Mouse (Mus musculus) adrenal gland (tissue): ENCODE data around the gene Fyco1.

ENCODE experiments used
- intact Hi-C: fragments of 180-260 bp; cut with DNase I; formaldehyde crosslinking; loops from one replicate; pipeline ENCODE4 v1.15.1; 2025
- long read RNA-seq, 2 experiments: library from polyadenylated mRNA; unstranded; transcript quantifications; one replicate each; pipeline ENCODE4 v2.0.0; 2020; ENCODE audit warnings: borderline replicate concordance in 1 of 2; ENCODE audit not compliant: insufficient replicate concordance in 1 of 2

Gene Fyco1
- long read RNA-seq, experiment 1, full-length matches to known transcripts: 4 of 17 reads
- long read RNA-seq, experiment 1, partial matches to known transcripts: 3 of 17 reads
- long read RNA-seq, experiment 1, other reads (novel, unspliced or antisense): 10 of 17 reads
- long read RNA-seq, experiment 2, full-length matches to known transcripts: 6 of 20 reads
- long read RNA-seq, experiment 2, partial matches to known transcripts: 3 of 20 reads
- long read RNA-seq, experiment 2, other reads (novel, unspliced or antisense): 11 of 20 reads

- intact Hi-C loops: no loop called here
These were observed at the start of gene Fyco1 for GRCm38 (mm10) chr9:123851713-123852448. Gene Fyco1, minus strand, starts transcription at chr9:123851899.

- intact Hi-C loops: no loop called here
These were observed 20.4 kb upstream of the Fyco1 start for GRCm38 (mm10) chr9:123872049-123872448.

- intact Hi-C loops: no loop called here
These were observed 17.6 kb upstream of the Fyco1 start for GRCm38 (mm10) chr9:123869167-123869784.

- intact Hi-C loops: no loop called here
These were observed 11.9 kb upstream of the Fyco1 start for GRCm38 (mm10) chr9:123863641-123864040.

GRCm38 (mm10) chr9:123862895-123863616 is 11.4 kb upstream of the Fyco1 start:
- intact Hi-C loops: no loop called here

- intact Hi-C loops: no loop called here
These were observed 10.2 kb upstream of the Fyco1 start, which contains the start of gene Xcr1 for GRCm38 (mm10) chr9:123861929-123862328. Gene Xcr1, minus strand, starts transcription at chr9:123862029.

GRCm38 (mm10) chr9:123856836-123857235 is 5.1 kb upstream of the Fyco1 start:
- intact Hi-C loops: no loop called here

GRCm38 (mm10) chr9:123852449-123853390 is 1.0 kb upstream of the Fyco1 start:
- intact Hi-C loops: no loop called here

- intact Hi-C loops: no loop called here
These were observed 512 bp downstream of the Fyco1 start for GRCm38 (mm10) chr9:123851062-123851712.

GRCm38 (mm10) chr9:123850705-123851061 is 1.0 kb downstream of the Fyco1 start:
- intact Hi-C loops: no loop called here

- intact Hi-C loops: no loop called here
These were observed 1.6 kb downstream of the Fyco1 start for GRCm38 (mm10) chr9:123849976-123850695.

GRCm38 (mm10) chr9:123846490-123846889 is 5.2 kb downstream of the Fyco1 start:
- intact Hi-C loops: no loop called here

GRCm38 (mm10) chr9:123845120-123845519 is 6.6 kb downstream of the Fyco1 start:
- intact Hi-C loops: no loop called here

- intact Hi-C loops: no loop called here
These were observed 7.2 kb downstream of the Fyco1 start for GRCm38 (mm10) chr9:123844468-123844867.

GRCm38 (mm10) chr9:123840243-123840642 is 11.5 kb downstream of the Fyco1 start:
- intact Hi-C loops: no loop called here

GRCm38 (mm10) chr9:123835851-123836250 is 15.8 kb downstream of the Fyco1 start:
- intact Hi-C loops: no loop called here

- intact Hi-C loops: loop anchor here (10.0 kb wide), 1 partner anchor 124 kb away; no protein-coding TSS in a partner anchor
These were observed 22.8 kb downstream of the Fyco1 start for GRCm38 (mm10) chr9:123828916-123829315.

GRCm38 (mm10) chr9:123826631-123827030 is 25.1 kb downstream of the Fyco1 start:
- intact Hi-C loops: loop anchor here (10.0 kb wide), 1 partner anchor 122 kb away; no protein-coding TSS in a partner anchor

- intact Hi-C loops: loop anchor here (10.0 kb wide), 1 partner anchor 234 kb away; no protein-coding TSS in a partner anchor
These were observed 33.1 kb downstream of the Fyco1 start for GRCm38 (mm10) chr9:123818601-123819000.
